Mouse (Mus musculus) lung, embryonic 14.5 days (tissue): ENCODE results near the gene Tenm3. TPM values are rescaled to one million over a fixed set of nuclear protein-coding genes. Genes with fewer than 3 reads are reported as not detected.

ENCODE experiments used
- ATAC-seq: fragments of 200-750 bp; cut with Nextera tagmentation; 2 replicates; pipeline ENCODE4 v1.8.0; 2017; ENCODE audit warnings: mild to moderate bottlenecking, moderate TSS enrichment, moderate library complexity; ENCODE audit not compliant: insufficient read depth
- DNase-seq: peaks from one replicate; pipeline ENCODE4 v3.0.0-alpha.2; 2015
- H3K27ac ChIP-seq: fragments of 300-500 bp; sonication (generic); 2 replicates; pipeline ENCODE4 v1.5.1; 2014; ENCODE audit warnings: low read depth, mild to moderate bottlenecking, moderate library complexity
- H3K27me3 ChIP-seq: fragments of 300-500 bp; sonication (generic); 2 replicates; pipeline ENCODE4 v1.6.1; 2014; ENCODE audit warnings: low read length, control low read depth; ENCODE audit not compliant: insufficient read depth
- H3K36me3 ChIP-seq: fragments of 300-500 bp; sonication (generic); 2 replicates; pipeline ENCODE4 v1.6.1; 2014; ENCODE audit warnings: control low read depth; ENCODE audit not compliant: insufficient read depth
- H3K4me1 ChIP-seq: fragments of 300-500 bp; sonication (generic); 2 replicates; pipeline ENCODE4 v1.6.1; 2014; ENCODE audit warnings: antibody characterized with exemption, control low read depth; ENCODE audit not compliant: insufficient read depth
- H3K4me2 ChIP-seq: fragments of 300-500 bp; sonication (generic); 2 replicates; pipeline ENCODE4 v1.6.1; 2014; ENCODE audit warnings: mild to moderate bottlenecking
- H3K4me3 ChIP-seq: fragments of 300-500 bp; sonication (generic); 2 replicates; pipeline ENCODE4 v1.5.1; 2014; ENCODE audit warnings: low read depth, low read length
- H3K9ac ChIP-seq: fragments of 300-500 bp; sonication (generic); 2 replicates; pipeline ENCODE4 v1.6.1; 2014
- H3K9me3 ChIP-seq: fragments of 300-500 bp; sonication (generic); 2 replicates; pipeline ENCODE4 v1.6.1; 2016; ENCODE audit warnings: low read depth, low read length, control low read depth
- CTCF ChIP-seq: IDR thresholded peaks from 2 replicates; pipeline ENCODE4 v1.5.1; 2016; ENCODE audit warnings: antibody characterized with exemption, low read depth
- WGBS: fragments of 180-500 bp; shearing (Covaris S2); extraction: QIAGEN DNeasy Blood & Tissue Kit; methylation state at CpG from one replicate; pipeline ENCODE4 v1.1.7; 2014; 5-methylcytosine and 5-hydroxymethylcytosine counted together
- polyA plus RNA-seq: library from polyadenylated mRNA; unstranded; fragments of >200 nt; fragmentation: Nextera tagmentation; extraction: Ambion mirVana; gene quantifications from 2 replicates; pipeline ENCODE4 v1.2.1, GENCODE M21; 2014

The Tenm3 gene
- polyA plus RNA-seq, 1 experiment from 2014 or later, result 9.8 TPM

GRCm38 (mm10) chr8:48317498-48317897 lies 526.3 kb downstream of the Tenm3 start:
- H3K9me3 ChIP-seq, result no peaks in the 10 kb centered on the region
- no peak overlapping the region for H3K4me3 ChIP-seq
- H3K9ac ChIP-seq, result no peak overlapping the region
- H3K36me3 ChIP-seq, result no peaks in the 10 kb centered on the region
- TF ChIP-seq CTCF, result no peak
- ATAC-seq (no peak), DNase-seq (no peak)
- no peak overlapping the region for H3K27ac ChIP-seq
- H3K4me2 ChIP-seq, result no peak overlapping the region
- no peaks in the 10 kb centered on the region for H3K4me1 ChIP-seq
- no peaks in the 10 kb centered on the region for H3K27me3 ChIP-seq
- WGBS, result 84% methylated on average over 10 of the region's 10 CpGs

- H3K36me3 ChIP-seq, result no peaks in the 10 kb centered on the region
- H3K4me1 ChIP-seq, result 0 out of 2 replicates have a peak, but pooled peaks cover 3% of the 10 kb centered on the region
- TF ChIP-seq CTCF, result no peak
- H3K27ac ChIP-seq, result no peak overlapping the region
- H3K27me3 ChIP-seq, result no peaks in the 10 kb centered on the region
- no peak for ATAC-seq
- H3K9ac ChIP-seq, result no peak overlapping the region
- H3K4me2 ChIP-seq, result no peak overlapping the region
- H3K4me3 ChIP-seq, result no peak overlapping the region
- WGBS, result 77% methylated on average over 8 of the region's 8 CpGs
- H3K9me3 ChIP-seq, result no peaks in the 10 kb centered on the region
- no peak for DNase-seq
Observed at GRCm38 (mm10) chr8:48315605-48316004, 528.1 kb downstream of the Tenm3 start.

- Histone ChIP-seq H3K27ac (no peak overlapping the region), H3K9ac (no peak overlapping the region), H3K9me3 (no peaks in the 10 kb centered on the region), H3K4me1 (0 out of 2 replicates have a peak, but pooled peaks cover 3% of the 10 kb centered on the region), H3K4me2 (no peak overlapping the region), H3K27me3 (no peaks in the 10 kb centered on the region), H3K36me3 (no peaks in the 10 kb centered on the region), H3K4me3 (no peak overlapping the region)
- no peak for ATAC-seq
- DNase-seq, result no peak
- TF ChIP-seq CTCF, result no peak
- 49% methylated on average over 5 of the region's 5 CpGs for WGBS
Observed at GRCm38 (mm10) chr8:48313985-48314368, 529.8 kb downstream of the Tenm3 start.

GRCm38 (mm10) chr8:48313210-48313984 lies 530.4 kb downstream of the Tenm3 start:
- peak; percentile 61 for DNase-seq
- Histone ChIP-seq H3K4me2 (no peak overlapping the region), H3K9me3 (no peaks in the 10 kb centered on the region), H3K36me3 (no peaks in the 10 kb centered on the region), H3K9ac (no peak overlapping the region), H3K27me3 (no peaks in the 10 kb centered on the region), H3K27ac (no peak overlapping the region), H3K4me3 (no peak overlapping the region), H3K4me1 (0 out of 2 replicates have a peak, but pooled peaks cover 3% of the 10 kb centered on the region)
- TF ChIP-seq CTCF, result no peak
- no peak for ATAC-seq
- WGBS, result 62% methylated on average over 11 of the region's 11 CpGs

GRCm38 (mm10) chr8:48311706-48312105 lies 532.0 kb downstream of the Tenm3 start:
- Histone ChIP-seq H3K9ac (no peak overlapping the region), H3K4me1 (0 out of 2 replicates have a peak, but pooled peaks cover 3% of the 10 kb centered on the region), H3K36me3 (no peaks in the 10 kb centered on the region), H3K9me3 (no peaks in the 10 kb centered on the region), H3K4me3 (no peak overlapping the region), H3K4me2 (no peak overlapping the region), H3K27me3 (no peaks in the 10 kb centered on the region), H3K27ac (no peak overlapping the region)
- 61% methylated on average over 3 of the region's 3 CpGs for WGBS
- no peak for DNase-seq
- no peak for TF ChIP-seq CTCF
- no peak for ATAC-seq

GRCm38 (mm10) chr8:48310240-48310849 lies 533.4 kb downstream of the Tenm3 start:
- Histone ChIP-seq H3K27me3 (no peaks in the 10 kb centered on the region), H3K4me1 (0 out of 2 replicates have a peak, but pooled peaks cover 3% of the 10 kb centered on the region), H3K36me3 (no peaks in the 10 kb centered on the region), H3K4me3 (no peak overlapping the region), H3K4me2 (no peak overlapping the region), H3K9ac (no peak overlapping the region), H3K9me3 (no peaks in the 10 kb centered on the region), H3K27ac (no peak overlapping the region)
- no peak for ATAC-seq
- no peak for TF ChIP-seq CTCF
- no peak for DNase-seq
- 61% methylated on average over 10 of the region's 10 CpGs for WGBS
